Mouse (Mus musculus): ENCODE measurements around the gene Cep152. TPM values are rescaled to one million over a fixed set of nuclear protein-coding genes. Genes with fewer than 3 reads are reported as not detected.

The Cep152 gene
- total and polyA plus RNA-seq, 2 experiments from 2014 or later: 1.0 to 1.1 TPM

DNA sequence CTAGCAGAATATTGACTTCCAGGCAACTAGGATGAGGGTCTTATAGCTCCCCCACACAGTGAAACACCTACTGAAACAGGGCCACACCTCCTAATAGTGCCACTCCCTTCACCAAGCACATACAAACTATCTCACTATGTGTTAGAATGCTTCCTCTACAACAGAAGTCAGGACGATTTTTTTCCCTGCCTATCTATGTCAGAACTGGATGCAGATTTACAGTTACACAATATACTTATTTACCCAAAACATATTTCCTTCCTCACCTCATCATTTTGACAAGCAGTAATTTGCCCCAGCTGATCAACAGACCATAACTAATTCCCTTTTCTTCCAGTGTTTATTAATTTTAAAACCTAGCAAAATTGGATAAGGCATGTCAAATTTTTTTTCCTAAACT lies 81.3 kb downstream of the Cep152 start:
- Histone ChIP-seq H3K4me2 (ENCODE audit: low read depth, low read length, poor library complexity, severe bottlenecking) (no peak overlapping the region), H3K36me3 (ENCODE audit: insufficient read depth, low read length) (no peaks in the 10 kb centered on the region), H3K4me1 (ENCODE audit: insufficient read depth, low read length) (no peaks in the 10 kb centered on the region), H3K9ac (replicated peaks; ENCODE audit: low read length, poor library complexity, severe bottlenecking) (no peak overlapping the region), H3K27ac (ENCODE audit: low read depth, low read length) (no peak overlapping the region), H3K4me3 (ENCODE audit: low read depth, low read length) (no peak overlapping the region), H3K9me3 (ENCODE audit: low read length) (no peaks in the 10 kb centered on the region), H3K27me3 (ENCODE audit: insufficient read depth, low read length) (no peaks in the 10 kb centered on the region)
- WGBS: 85% methylated on average over 1 of the region's 1 CpGs
- DNase-seq (ENCODE audit: low spot score) (no peak), ATAC-seq (ENCODE audit: low FRiP score) (no peak)
- TF ChIP-seq CTCF (IDR thresholded peaks at IDR 0.05): no peak

DNA sequence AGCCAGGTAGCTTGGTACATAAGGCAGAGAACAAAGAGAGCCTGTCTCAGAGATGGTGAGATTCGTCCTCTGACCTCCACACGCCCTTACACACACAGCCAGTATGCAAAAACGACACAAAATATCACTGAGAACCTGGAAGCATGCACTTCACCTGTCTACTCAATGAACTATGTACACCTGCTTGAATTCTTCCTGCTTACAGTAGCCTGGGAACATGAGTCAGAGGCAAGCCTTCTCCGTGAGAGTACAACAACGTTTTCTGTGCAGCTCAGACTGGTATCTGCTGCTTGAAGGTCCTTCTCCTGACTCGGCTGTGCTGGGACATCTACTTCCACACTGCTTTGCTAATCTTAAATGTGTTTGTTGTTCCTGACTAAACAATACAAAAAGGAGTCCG lies 83.5 kb downstream of the Cep152 start:
- Histone ChIP-seq H3K4me2 (ENCODE audit: low read depth, low read length, poor library complexity, severe bottlenecking) (no peak overlapping the region), H3K9me3 (ENCODE audit: low read length) (no peaks in the 10 kb centered on the region), H3K27ac (ENCODE audit: low read depth, low read length) (no peak overlapping the region), H3K4me3 (ENCODE audit: low read depth, low read length) (no peak overlapping the region), H3K27me3 (ENCODE audit: insufficient read depth, low read length) (no peaks in the 10 kb centered on the region), H3K4me1 (ENCODE audit: insufficient read depth, low read length) (no peaks in the 10 kb centered on the region), H3K36me3 (ENCODE audit: insufficient read depth, low read length) (no peaks in the 10 kb centered on the region), H3K9ac (replicated peaks; ENCODE audit: low read length, poor library complexity, severe bottlenecking) (no peak overlapping the region)
- 77% methylated on average over 7 of the region's 7 CpGs for WGBS
- DNase-seq (ENCODE audit: low spot score) (no peak), ATAC-seq (ENCODE audit: low FRiP score) (no peak)
- TF ChIP-seq CTCF (IDR thresholded peaks at IDR 0.05): no peak

DNA sequence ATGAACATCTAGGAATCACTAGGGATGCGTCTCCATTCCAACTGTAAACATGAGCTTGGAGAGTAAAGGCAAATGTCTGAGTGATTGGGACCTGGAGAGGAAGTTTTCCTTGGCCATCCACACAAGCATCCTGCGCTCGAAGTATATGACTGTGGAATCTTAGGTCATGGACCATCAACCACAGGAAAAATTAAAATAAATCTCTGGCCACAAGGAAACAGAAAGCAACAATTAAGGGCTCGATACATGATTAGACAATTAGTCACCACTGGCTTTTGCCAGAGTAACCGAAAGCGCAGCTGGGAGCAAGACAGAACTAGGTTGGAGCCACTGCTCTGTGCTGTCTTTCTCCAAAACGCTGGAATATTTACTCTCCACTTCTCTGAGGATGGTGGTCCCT lies 84.3 kb downstream of the Cep152 start:
- TF ChIP-seq CTCF (IDR thresholded peaks at IDR 0.05): no peak
- H3K4me3 ChIP-seq (ENCODE audit: low read depth, low read length): no peak overlapping the region
- H3K9ac ChIP-seq (replicated peaks; ENCODE audit: low read length, poor library complexity, severe bottlenecking): no peak overlapping the region
- no peak for DNase-seq (ENCODE audit: low spot score)
- H3K27me3 ChIP-seq (ENCODE audit: insufficient read depth, low read length): no peaks in the 10 kb centered on the region
- H3K4me2 ChIP-seq (ENCODE audit: low read depth, low read length, poor library complexity, severe bottlenecking): no peak overlapping the region
- WGBS: 86% methylated on average over 7 of the region's 7 CpGs
- no peaks in the 10 kb centered on the region for H3K4me1 ChIP-seq (ENCODE audit: insufficient read depth, low read length)
- H3K36me3 ChIP-seq (ENCODE audit: insufficient read depth, low read length): no peaks in the 10 kb centered on the region
- ATAC-seq (ENCODE audit: low FRiP score): no peak
- H3K9me3 ChIP-seq (ENCODE audit: low read length): no peaks in the 10 kb centered on the region
- no peak overlapping the region for H3K27ac ChIP-seq (ENCODE audit: low read depth, low read length)

DNA sequence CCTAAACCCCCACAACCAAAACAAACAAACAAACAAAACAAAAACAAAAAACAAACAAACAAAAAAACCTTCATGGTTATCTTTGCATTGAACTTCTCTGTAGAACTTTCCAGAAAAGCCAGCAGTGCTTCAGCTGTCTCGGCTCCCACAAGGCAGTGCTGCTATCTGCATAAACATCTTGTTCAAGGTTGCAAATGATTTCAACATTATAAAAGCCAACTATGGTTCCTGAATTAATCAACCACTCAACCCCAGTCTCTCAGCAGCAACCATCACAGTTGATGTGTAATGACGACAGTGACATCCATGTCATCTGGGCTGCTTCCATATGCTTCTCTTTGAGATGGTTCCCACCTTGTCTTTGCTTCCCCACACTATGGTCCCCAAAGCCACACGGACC lies 85.3 kb downstream of the Cep152 start:
- Histone ChIP-seq H3K27ac (ENCODE audit: low read depth, low read length) (no peak overlapping the region), H3K9ac (replicated peaks; ENCODE audit: low read length, poor library complexity, severe bottlenecking) (no peak overlapping the region), H3K36me3 (ENCODE audit: insufficient read depth, low read length) (no peaks in the 10 kb centered on the region), H3K9me3 (ENCODE audit: low read length) (no peaks in the 10 kb centered on the region), H3K4me1 (ENCODE audit: insufficient read depth, low read length) (no peaks in the 10 kb centered on the region), H3K4me3 (ENCODE audit: low read depth, low read length) (no peak overlapping the region), H3K27me3 (ENCODE audit: insufficient read depth, low read length) (no peaks in the 10 kb centered on the region), H3K4me2 (ENCODE audit: low read depth, low read length, poor library complexity, severe bottlenecking) (no peak overlapping the region)
- TF ChIP-seq CTCF (IDR thresholded peaks at IDR 0.05): no peak
- DNase-seq (ENCODE audit: low spot score) (no peak), ATAC-seq (ENCODE audit: low FRiP score) (no peak)
- 92% methylated on average over 3 of the region's 3 CpGs for WGBS

DNA sequence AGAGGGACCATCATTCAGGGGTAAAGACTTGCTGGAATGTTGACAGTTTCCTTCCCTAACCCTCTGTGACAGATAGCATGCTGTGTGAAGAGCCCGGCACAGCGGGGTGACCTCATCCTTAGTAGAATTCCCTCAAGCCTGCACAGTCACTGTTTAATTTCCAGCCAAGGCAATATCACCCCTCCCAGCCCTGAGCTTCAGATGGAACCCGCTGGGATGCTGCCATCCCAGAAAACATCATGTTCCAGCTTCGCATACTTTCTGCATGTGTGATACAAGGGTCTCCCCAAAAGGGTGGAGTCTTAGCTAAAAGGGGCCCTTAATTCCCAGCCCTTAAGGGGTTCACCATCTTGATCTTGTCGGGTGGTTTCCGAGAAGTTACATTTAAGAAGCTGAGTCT lies 94.2 kb downstream of the Cep152 start:
- Histone ChIP-seq H3K9me3 (ENCODE audit: low read length) (no peaks in the 10 kb centered on the region), H3K36me3 (ENCODE audit: insufficient read depth, low read length) (no peaks in the 10 kb centered on the region), H3K27me3 (ENCODE audit: insufficient read depth, low read length) (no peaks in the 10 kb centered on the region), H3K9ac (replicated peaks; ENCODE audit: low read length, poor library complexity, severe bottlenecking) (no peak overlapping the region), H3K4me2 (ENCODE audit: low read depth, low read length, poor library complexity, severe bottlenecking) (no peak overlapping the region), H3K27ac (ENCODE audit: low read depth, low read length) (no peak overlapping the region), H3K4me1 (ENCODE audit: insufficient read depth, low read length) (no peaks in the 10 kb centered on the region), H3K4me3 (ENCODE audit: low read depth, low read length) (no peak overlapping the region)
- ATAC-seq (ENCODE audit: low FRiP score) (no peak), DNase-seq (ENCODE audit: low spot score) (no peak)
- no peak for TF ChIP-seq CTCF (IDR thresholded peaks at IDR 0.05)
- WGBS: 78% methylated on average over 6 of the region's 6 CpGs

DNA sequence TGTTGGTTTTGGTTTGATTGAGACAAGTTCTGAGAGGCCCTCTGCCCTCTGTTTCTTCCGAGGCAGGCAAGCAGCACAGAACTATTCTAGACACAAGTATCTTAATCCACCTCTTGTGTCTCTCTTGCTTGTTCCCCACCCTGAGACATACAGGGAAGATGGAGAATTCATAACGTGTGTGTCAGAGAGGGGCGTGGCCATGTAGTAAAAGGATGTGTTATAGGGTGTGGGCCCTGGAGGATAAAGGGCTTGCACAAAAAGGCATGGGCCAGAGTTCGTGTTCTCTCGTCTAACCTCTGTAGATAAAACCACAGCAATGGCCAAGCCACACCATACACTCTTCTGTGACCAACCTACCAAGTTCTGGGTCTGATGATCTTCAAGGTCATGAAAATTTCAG lies 98.3 kb downstream of the Cep152 start:
- Histone ChIP-seq H3K4me3 (ENCODE audit: low read depth, low read length) (no peak overlapping the region), H3K27me3 (ENCODE audit: insufficient read depth, low read length) (no peaks in the 10 kb centered on the region), H3K36me3 (ENCODE audit: insufficient read depth, low read length) (no peaks in the 10 kb centered on the region), H3K27ac (ENCODE audit: low read depth, low read length) (no peak overlapping the region), H3K9ac (replicated peaks; ENCODE audit: low read length, poor library complexity, severe bottlenecking) (no peak overlapping the region), H3K4me2 (ENCODE audit: low read depth, low read length, poor library complexity, severe bottlenecking) (no peak overlapping the region), H3K9me3 (ENCODE audit: low read length) (no peaks in the 10 kb centered on the region), H3K4me1 (ENCODE audit: insufficient read depth, low read length) (no peaks in the 10 kb centered on the region)
- TF ChIP-seq CTCF (IDR thresholded peaks at IDR 0.05): no peak
- no peak for ATAC-seq (ENCODE audit: low FRiP score)
- 83% methylated on average over 5 of the region's 5 CpGs for WGBS
- DNase-seq (ENCODE audit: low spot score): no peak

DNA sequence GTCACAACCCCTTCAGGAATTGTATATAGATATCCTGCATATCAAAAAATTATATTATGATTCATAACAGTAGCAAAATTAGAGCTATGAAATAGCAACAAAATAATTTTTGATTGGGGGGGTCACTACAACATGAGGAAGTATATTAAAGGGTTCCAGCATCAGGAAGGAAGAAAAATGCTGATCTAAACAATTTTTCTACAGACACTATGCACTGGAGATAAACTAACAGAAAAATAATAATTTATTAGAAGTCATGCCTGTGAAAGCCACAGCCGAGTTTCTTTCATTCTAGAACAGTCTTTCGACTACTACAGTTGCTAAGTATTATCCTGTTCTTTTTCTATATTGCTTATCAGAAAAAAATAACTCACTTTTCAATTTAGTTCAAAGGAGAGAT lies 99.4 kb downstream of the Cep152 start:
- no peaks in the 10 kb centered on the region for H3K9me3 ChIP-seq (ENCODE audit: low read length)
- ATAC-seq (ENCODE audit: low FRiP score) (no peak), DNase-seq (ENCODE audit: low spot score) (no peak)
- WGBS: 91% methylated on average over 2 of the region's 2 CpGs
- TF ChIP-seq CTCF (IDR thresholded peaks at IDR 0.05): no peak
- H3K27me3 ChIP-seq (ENCODE audit: insufficient read depth, low read length): no peaks in the 10 kb centered on the region
- H3K9ac ChIP-seq (replicated peaks; ENCODE audit: low read length, poor library complexity, severe bottlenecking): no peak overlapping the region
- no peaks in the 10 kb centered on the region for H3K36me3 ChIP-seq (ENCODE audit: insufficient read depth, low read length)
- H3K27ac ChIP-seq (ENCODE audit: low read depth, low read length): no peak overlapping the region
- H3K4me2 ChIP-seq (ENCODE audit: low read depth, low read length, poor library complexity, severe bottlenecking): no peak overlapping the region
- H3K4me3 ChIP-seq (ENCODE audit: low read depth, low read length): no peak overlapping the region
- H3K4me1 ChIP-seq (ENCODE audit: insufficient read depth, low read length): no peaks in the 10 kb centered on the region

Data from midbrain, postnatal 0 days (tissue).